Mouse (Mus musculus) megakaryocyte progenitor cell, adult 5-6 weeks (primary cell): ENCODE measurements around the gene Itfg1. TPM values are rescaled to one million over a fixed set of nuclear protein-coding genes. Genes with fewer than 3 reads are reported as not detected.

Experiments
- ATAC-seq: replicated peaks from 2 replicates; pipeline ENCODE4 v1.8.0; 2016; ENCODE audit warnings: mild to moderate bottlenecking, moderate TSS enrichment, inconsistent platforms; ENCODE audit not compliant: poor library complexity
- total RNA-seq, 2 experiments: library from RNA; stranded (forward) in 1 of 2; stranded (reverse) in 1 of 2; fragments of 157-497, 149-512 nt in 1 of 2; fragments of 200-1000 nt in 1 of 2; gene quantifications; 2 replicates each; pipeline versions ENCODE4 v1.2.3 to v1.2.4; 2015 to 2017

The Itfg1 gene
- total RNA-seq, 2 experiments from 2014 or later = 43.1 to 64.7 TPM

- peak; percentile 61 for ATAC-seq
Measured at GRCm38 (mm10) chr8:85745053-85745452, 95.7 kb downstream of the Itfg1 start.

- no peak for ATAC-seq
Measured at GRCm38 (mm10) chr8:85730545-85730944, 110.2 kb downstream of the Itfg1 start.

- no peak for ATAC-seq
Measured at GRCm38 (mm10) chr8:85717271-85717670, 123.5 kb downstream of the Itfg1 start.

- no peak for ATAC-seq
Measured at GRCm38 (mm10) chr8:85716696-85717095, 124.0 kb downstream of the Itfg1 start.

- ATAC-seq = no peak
Measured at GRCm38 (mm10) chr8:85706988-85707387, 133.7 kb downstream of the Itfg1 start.

GRCm38 (mm10) chr8:85700751-85701351, 139.9 kb downstream of the Itfg1 start, which contains the start of gene Neto2:
Neto2 (minus strand) TSS chr8:85700924.
- peak; percentile 54 for ATAC-seq

- ATAC-seq = peak; percentile 66
Measured at GRCm38 (mm10) chr8:85700101-85700750, 140.5 kb downstream of the Itfg1 start.

GRCm38 (mm10) chr8:85699051-85699450, 141.7 kb downstream of the Itfg1 start:
- peak; percentile 92 for ATAC-seq

Other genes starting within 250 kb of the Itfg1 start
- 19.3 and 23.5 TPM in 2 replicates for gene Neto2, start 140.0 kb downstream of the Itfg1 start, total RNA-seq (2015)
- 15.7 and 15.8 TPM in 2 replicates for gene Neto2, start 140.0 kb downstream of the Itfg1 start, total RNA-seq (2017)
- gene Phkb, start within 50 bp of the Itfg1 start, total RNA-seq (2015) = 85.6 and 92.8 TPM in 2 replicates
- 62.4 and 67.5 TPM in 2 replicates for gene Phkb, start within 50 bp of the Itfg1 start, total RNA-seq (2017)